Mouse (Mus musculus) lung, postnatal 0 days (tissue): ENCODE results near the gene Crocc2. TPM values are rescaled to one million over a fixed set of nuclear protein-coding genes. Genes with fewer than 3 reads are reported as not detected.

Experiments
- ATAC-seq: fragments of 200-750 bp; cut with Nextera tagmentation; 2 replicates; pipeline ENCODE4 v1.8.0; 2017; ENCODE audit warnings: moderate library complexity
- DNase-seq: peaks from one replicate; pipeline ENCODE4 v3.0.0-alpha.2; 2016; ENCODE audit warnings: low spot score
- H3K27ac ChIP-seq: fragments of 300-500 bp; sonication (generic); 2 replicates; pipeline ENCODE4 v1.5.1; 2014; ENCODE audit warnings: antibody characterized with exemption, mild to moderate bottlenecking, low read length, mixed read lengths
- H3K27me3 ChIP-seq: fragments of 300-500 bp; sonication (generic); replicated peaks from 2 replicates; pipeline ENCODE4 v1.6.1; 2014; ENCODE audit warnings: low read length, mixed read lengths; ENCODE audit not compliant: insufficient read depth
- H3K36me3 ChIP-seq: fragments of 300-500 bp; sonication (generic); 2 replicates; pipeline ENCODE4 v1.6.1; 2014; ENCODE audit warnings: low read length, mixed read lengths; ENCODE audit not compliant: insufficient read depth
- H3K4me1 ChIP-seq: fragments of 300-500 bp; sonication (generic); 2 replicates; pipeline ENCODE4 v1.6.1; 2014; ENCODE audit warnings: antibody characterized with exemption, low read depth, low read length, mixed read lengths; ENCODE audit not compliant: insufficient read depth
- H3K4me2 ChIP-seq: fragments of 300-500 bp; sonication (generic); replicated peaks from 2 replicates; pipeline ENCODE4 v1.6.1; 2014; ENCODE audit warnings: low read depth, mild to moderate bottlenecking, low read length, moderate library complexity, mixed read lengths
- H3K4me3 ChIP-seq: fragments of 300-500 bp; sonication (generic); 2 replicates; pipeline ENCODE4 v1.5.1; 2014; ENCODE audit warnings: low read depth, low read length
- H3K9ac ChIP-seq: fragments of 300-500 bp; sonication (generic); replicated peaks from 2 replicates; pipeline ENCODE4 v1.6.1; 2014; ENCODE audit warnings: low read depth, mild to moderate bottlenecking
- H3K9me3 ChIP-seq: fragments of 300-500 bp; sonication (generic); 2 replicates; pipeline ENCODE4 v1.6.1; 2016; ENCODE audit warnings: low read length, mixed read lengths
- CTCF ChIP-seq: IDR thresholded peaks from 2 replicates; pipeline ENCODE4 v1.5.1; 2016; ENCODE audit warnings: antibody characterized with exemption, mild to moderate bottlenecking
- EP300 ChIP-seq: IDR thresholded peaks from 2 replicates; pipeline ENCODE4 v1.6.1; 2016; ENCODE audit warnings: antibody characterized with exemption, mild to moderate bottlenecking, control low read depth
- WGBS: fragments of 180-500 bp; shearing (Covaris S2); extraction: QIAGEN DNeasy Blood & Tissue Kit; methylation state at CpG from one replicate; pipeline ENCODE4 v1.1.7; 2014; 5-methylcytosine and 5-hydroxymethylcytosine counted together
- polyA plus RNA-seq: library from polyadenylated mRNA; unstranded; fragments of >200 nt; fragmentation: Nextera tagmentation; extraction: Ambion mirVana; gene quantifications from 2 replicates; pipeline ENCODE4 v1.2.1, GENCODE M21; 2015

The Crocc2 gene
- 1.3 TPM in 2 replicates for polyA plus RNA-seq

DNA sequence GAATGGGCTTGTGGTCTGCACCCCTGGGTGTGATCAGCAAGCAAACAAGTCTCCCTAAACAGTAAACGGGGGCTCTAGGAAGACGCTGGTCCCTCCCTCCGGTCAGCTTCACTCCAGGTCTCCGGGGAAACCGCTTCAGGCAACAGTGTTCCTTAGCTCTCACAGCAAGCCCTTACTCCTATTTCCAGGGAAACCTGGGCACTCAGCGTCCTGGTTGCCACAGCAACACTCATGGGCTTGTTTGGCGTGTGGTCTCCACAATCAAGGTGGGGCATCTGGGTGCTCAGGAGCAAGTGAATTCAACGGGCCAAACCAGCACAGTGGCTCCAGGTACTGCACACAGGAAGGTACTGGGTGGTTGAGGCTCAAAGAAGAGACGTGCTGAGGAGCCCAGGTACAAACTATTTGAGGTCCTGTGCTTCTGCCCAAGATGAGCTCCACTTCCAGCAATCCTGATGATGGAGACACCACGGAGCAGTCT, at the start of gene Crocc2:
Gene Crocc2, plus strand, starts transcription at position 431 of the 481 bp plus-strand sequence.
- Histone ChIP-seq H3K4me3 (no peak within 1 kb of the TSS), H3K27ac (no peak within 1 kb of the TSS; the same call in 1 of the 2 replicates), H3K9me3 (no peaks in the 10 kb centered on the region), H3K36me3 (no peaks in the 10 kb centered on the region), H3K27me3 (no peaks in the 10 kb centered on the region), H3K4me1 (no peaks in the 10 kb centered on the region), H3K9ac (no peak within 1 kb of the TSS), H3K4me2 (no peak within 1 kb of the TSS)
- WGBS: 33% methylated on average over 10 of the region's 10 CpGs
- DNase-seq (peak; percentile 69), ATAC-seq (peak; percentile 63)
- no peak for TF ChIP-seq CTCF
- no peak for TF ChIP-seq EP300

DNA sequence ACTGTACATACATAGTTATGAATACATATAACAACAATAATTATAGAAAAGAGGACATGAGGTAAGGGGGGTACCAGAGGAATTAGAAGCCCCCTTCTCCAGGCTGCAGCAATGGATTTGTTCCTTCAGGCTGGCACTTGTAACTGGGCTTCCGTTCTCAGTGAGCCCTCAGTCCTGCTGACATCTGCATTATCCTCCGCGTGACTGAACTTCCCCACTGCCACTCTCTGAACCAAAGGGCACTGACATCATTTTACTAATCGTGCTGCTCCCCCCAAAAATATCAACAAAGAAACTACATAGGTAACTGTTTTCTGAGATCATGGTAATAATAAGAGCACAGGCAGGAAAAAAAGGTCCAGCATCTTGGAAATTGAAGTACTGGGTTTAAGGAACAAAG, 49.7 kb upstream of the Crocc2 start:
- Histone ChIP-seq H3K27ac (no peak overlapping the region), H3K4me3 (no peak overlapping the region), H3K9ac (no peak overlapping the region), H3K36me3 (no peaks in the 10 kb centered on the region), H3K4me1 (no peaks in the 10 kb centered on the region), H3K27me3 (no peaks in the 10 kb centered on the region), H3K9me3 (no peaks in the 10 kb centered on the region), H3K4me2 (no peak overlapping the region)
- 36% methylated on average over 4 of the region's 4 CpGs for WGBS
- TF ChIP-seq EP300: no peak
- no peak for TF ChIP-seq CTCF
- DNase-seq (no peak), ATAC-seq (no peak)

DNA sequence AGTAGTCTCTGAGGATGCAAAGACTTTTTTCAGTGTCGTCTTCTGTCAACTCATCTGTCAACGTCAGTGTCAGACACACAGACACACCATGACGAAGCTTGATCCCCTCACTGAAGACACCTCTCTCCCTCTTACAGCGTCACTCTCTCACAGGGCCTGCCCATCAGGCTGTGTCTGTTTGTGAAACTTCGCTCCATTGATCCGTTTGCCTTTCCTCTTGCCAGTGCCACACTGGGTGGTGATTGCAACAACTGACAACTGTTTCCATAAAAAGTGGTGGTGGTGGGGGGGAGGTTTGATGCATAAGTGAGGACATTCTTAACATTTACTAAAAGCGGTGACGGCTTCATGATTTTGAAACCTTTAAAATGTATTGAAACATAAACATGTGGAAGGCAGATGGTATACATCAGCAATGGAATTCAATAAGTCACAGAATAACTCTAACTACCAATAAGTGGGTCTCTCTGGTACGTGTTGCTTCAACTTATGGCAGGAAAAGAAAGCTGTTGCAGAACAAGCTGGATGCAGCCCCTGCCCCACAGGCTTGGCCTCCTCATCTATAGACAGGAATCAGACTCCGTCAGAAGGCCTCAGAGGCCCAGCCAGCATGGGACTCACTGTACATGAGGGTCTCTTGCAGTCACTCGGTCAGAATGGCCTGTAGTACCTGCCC, 45.2 kb upstream of the Crocc2 start:
- 59% methylated on average over 11 of the region's 11 CpGs for WGBS
- TF ChIP-seq CTCF: no peak
- no peak for TF ChIP-seq EP300
- peak; percentile 17; the same call in 1 of the 2 replicates for ATAC-seq
- Histone ChIP-seq H3K4me1 (no peaks in the 10 kb centered on the region), H3K27ac (no peak overlapping the region), H3K9me3 (no peaks in the 10 kb centered on the region), H3K4me2 (no peak overlapping the region), H3K4me3 (no peak overlapping the region), H3K9ac (no peak overlapping the region), H3K36me3 (no peaks in the 10 kb centered on the region), H3K27me3 (no peaks in the 10 kb centered on the region)
- peak; percentile 23 for DNase-seq

DNA sequence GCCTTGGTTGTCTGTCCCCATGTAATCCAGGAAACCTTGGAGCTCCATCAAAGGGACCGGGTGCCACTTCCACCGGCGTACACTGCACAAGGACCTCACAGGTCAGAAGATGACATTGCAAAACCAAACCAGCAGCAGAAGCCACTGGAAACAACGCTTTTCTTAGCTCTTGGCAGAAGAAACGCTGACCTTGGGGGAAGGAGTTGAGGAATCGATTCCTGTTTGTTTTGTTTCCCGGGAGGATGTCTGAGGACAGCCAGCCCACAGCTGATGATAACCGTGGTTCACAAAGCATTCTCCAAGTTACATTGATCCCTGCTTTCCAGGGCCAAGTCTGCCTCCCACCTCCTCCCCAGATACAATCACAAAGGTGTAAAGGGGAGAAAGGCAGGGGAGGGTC, 44.5 kb upstream of the Crocc2 start:
- H3K9me3 ChIP-seq: no peaks in the 10 kb centered on the region
- WGBS: 41% methylated on average over 8 of the region's 8 CpGs
- no peak overlapping the region for H3K4me2 ChIP-seq
- H3K4me3 ChIP-seq: no peak overlapping the region
- TF ChIP-seq EP300 (no peak), CTCF (no peak)
- no peak for ATAC-seq
- no peak overlapping the region for H3K27ac ChIP-seq
- H3K9ac ChIP-seq: no peak overlapping the region
- no peaks in the 10 kb centered on the region for H3K27me3 ChIP-seq
- H3K4me1 ChIP-seq: no peaks in the 10 kb centered on the region
- DNase-seq: peak; percentile 42
- no peaks in the 10 kb centered on the region for H3K36me3 ChIP-seq

DNA sequence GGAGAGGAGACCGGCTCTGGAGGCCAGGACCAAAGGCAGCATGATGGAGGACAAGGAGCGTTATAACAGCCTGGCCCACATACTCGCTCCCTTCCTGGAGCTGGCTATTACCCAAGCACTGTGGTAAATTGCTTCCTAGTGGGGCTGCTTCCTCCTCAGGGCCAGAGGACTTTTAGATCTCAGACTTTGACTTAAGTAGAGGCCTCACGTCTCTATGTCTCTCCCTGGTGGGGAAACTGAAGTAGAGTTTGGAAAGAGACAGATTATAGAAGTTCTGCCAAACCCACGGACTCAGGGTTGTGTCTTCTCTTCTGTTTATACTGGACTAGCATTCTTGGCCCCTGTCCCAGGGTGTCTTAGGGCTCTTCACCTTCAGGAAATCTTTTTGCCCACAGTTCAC, 43.3 kb upstream of the Crocc2 start:
- Histone ChIP-seq H3K4me1 (no peaks in the 10 kb centered on the region), H3K9me3 (no peaks in the 10 kb centered on the region), H3K36me3 (no peaks in the 10 kb centered on the region), H3K27ac (no peak overlapping the region), H3K27me3 (no peaks in the 10 kb centered on the region), H3K9ac (no peak overlapping the region), H3K4me2 (no peak overlapping the region), H3K4me3 (no peak overlapping the region)
- no peak for TF ChIP-seq EP300
- peak; percentile 57 for TF ChIP-seq CTCF
- WGBS: 23% methylated on average over 5 of the region's 5 CpGs
- ATAC-seq (peak; percentile 25; the same call in 1 of the 2 replicates), DNase-seq (peak; percentile 75)

DNA sequence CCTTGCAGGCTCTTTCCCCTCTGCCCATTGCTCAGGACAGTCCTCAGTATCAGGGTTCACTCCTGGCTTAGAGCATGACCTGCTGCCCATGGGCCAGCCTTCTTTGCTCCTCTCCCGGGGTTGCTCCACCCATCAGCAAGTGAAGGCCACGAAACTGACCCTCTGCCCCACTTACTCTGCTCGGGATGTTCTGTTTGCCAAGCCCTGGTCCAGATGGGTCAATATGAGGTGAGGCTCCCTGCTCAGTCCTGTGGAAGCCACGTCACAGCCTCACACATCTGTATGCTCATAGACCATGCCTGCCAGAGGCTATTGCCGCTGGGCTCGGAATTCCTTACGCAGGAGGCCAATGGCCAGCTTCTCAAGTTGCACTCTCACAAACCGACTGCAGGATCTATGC, 40.3 kb upstream of the Crocc2 start:
- no peak for DNase-seq
- no peak for TF ChIP-seq EP300
- no peak for TF ChIP-seq CTCF
- H3K9me3 ChIP-seq: no peaks in the 10 kb centered on the region
- no peak overlapping the region for H3K9ac ChIP-seq
- H3K27me3 ChIP-seq: no peaks in the 10 kb centered on the region
- H3K4me3 ChIP-seq: no peak overlapping the region
- no peak for ATAC-seq
- no peak overlapping the region for H3K27ac ChIP-seq
- H3K4me1 ChIP-seq: no peaks in the 10 kb centered on the region
- no peaks in the 10 kb centered on the region for H3K36me3 ChIP-seq
- WGBS: 75% methylated on average over 8 of the region's 8 CpGs
- no peak overlapping the region for H3K4me2 ChIP-seq
